Mouse (Mus musculus) liver, adult 2 months (tissue): ENCODE measurements around the gene Tgm2. TPM values are rescaled to one million over a fixed set of nuclear protein-coding genes. Genes with fewer than 3 reads are reported as not detected.

Source experiments
- DNase-seq: peaks from one replicate; pipeline ENCODE4 v3.0.0-alpha.2; 2011; ENCODE audit warnings: low read depth, low spot score; ENCODE audit errors: extremely low read depth
- H3K27ac ChIP-seq: fragments of 200-500 bp; replicated peaks from 2 replicates; pipeline ENCODE4 v1.5.1; 2012; ENCODE audit warnings: low read depth, mild to moderate bottlenecking, control low read depth, inconsistent platforms, low read length; ENCODE audit not compliant: insufficient read depth
- H3K27me3 ChIP-seq: fragments of 200-500 bp; 2 replicates; pipeline ENCODE4 v1.6.1; 2012; ENCODE audit warnings: mild to moderate bottlenecking, moderate library complexity, low read length, inconsistent platforms; ENCODE audit not compliant: control insufficient read depth, insufficient read depth
- H3K36me3 ChIP-seq: fragments of 200-500 bp; 2 replicates; pipeline ENCODE4 v1.6.1; 2012; ENCODE audit warnings: low read length, inconsistent platforms; ENCODE audit not compliant: control insufficient read depth, insufficient read depth
- H3K4me1 ChIP-seq: fragments of 200-500 bp; 2 replicates; pipeline ENCODE4 v1.6.1; 2011; ENCODE audit warnings: low read length; ENCODE audit not compliant: control insufficient read depth, insufficient read depth
- H3K4me3 ChIP-seq: fragments of 200-500 bp; 2 replicates; pipeline ENCODE4 v1.5.1; 2011; ENCODE audit warnings: low read depth, mild to moderate bottlenecking, control low read depth, low read length, moderate library complexity; ENCODE audit not compliant: insufficient read depth
- H3K79me2 ChIP-seq: fragments of 200-500 bp; 2 replicates; pipeline ENCODE4 v1.6.1; 2012; ENCODE audit warnings: inconsistent platforms, mild to moderate bottlenecking, low read length, moderate library complexity; ENCODE audit not compliant: control insufficient read depth, insufficient read depth
- H3K9ac ChIP-seq: fragments of 200-500 bp; 2 replicates; pipeline ENCODE4 v1.6.1; 2012; ENCODE audit warnings: low read depth, mild to moderate bottlenecking, control low read depth, inconsistent platforms, low read length
- CTCF ChIP-seq: fragments of 200-500 bp; IDR thresholded peaks from 2 replicates; pipeline ENCODE4 v1.5.1; 2011; ENCODE audit warnings: low read depth, low read length, control low read depth
- POLR2A ChIP-seq: fragments of 200-500 bp; IDR thresholded peaks from 2 replicates; pipeline ENCODE4 v1.6.1; 2011; ENCODE audit warnings: low read length, control low read depth; ENCODE audit not compliant: insufficient read depth; ENCODE audit errors: extremely low read depth
- WGBS: fragments of 180-500 bp; shearing (Covaris S2); methylation state at CpG from one replicate; pipeline ENCODE4 v1.1.7; 2018; 5-methylcytosine and 5-hydroxymethylcytosine counted together
- polyA plus RNA-seq: library from polyadenylated mRNA; depleted of rRNA; stranded (reverse); fragments of >200 nt; gene quantifications from 2 replicates; pipeline ENCODE4 v1.2.3, GENCODE M21; 2012
- total RNA-seq: library from RNA; depleted of rRNA; stranded (reverse); fragments of >200 nt; gene quantifications from 2 replicates; pipeline ENCODE4 v1.2.3, GENCODE M21; 2014

The Tgm2 gene
- total and polyA plus RNA-seq, 2 experiments, result 68.3 to 91.7 TPM

DNA sequence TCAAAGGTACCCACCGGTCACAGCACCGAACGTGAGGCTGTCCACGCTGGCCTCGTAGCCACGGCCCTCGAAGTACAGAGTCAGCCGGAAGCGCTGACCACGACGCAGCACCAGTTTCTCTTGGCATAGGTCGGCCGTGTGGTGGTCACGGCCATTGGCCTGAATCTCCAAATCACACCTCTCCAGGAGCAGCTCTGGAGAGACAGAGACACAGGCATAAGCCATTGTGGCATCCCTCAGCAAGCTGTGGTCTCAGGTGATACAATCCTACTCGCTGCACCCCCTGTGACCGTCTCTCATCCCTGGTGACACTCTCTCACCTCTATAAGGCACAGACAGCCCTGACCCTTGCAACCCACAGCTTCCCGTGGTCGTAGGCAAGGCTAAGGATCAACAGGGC, 3.3 kb downstream of the Tgm2 start:
- peak overlapping the region; percentile 7; the same call in 1 of the 2 replicates for H3K9ac ChIP-seq
- H3K79me2 ChIP-seq, result peaks cover 12% of the 10 kb centered on the region; the same call in 1 of the 2 replicates
- no peak overlapping the region for H3K4me3 ChIP-seq
- DNase-seq, result no peak
- WGBS, result 88% methylated on average over 18 of the region's 18 CpGs
- no peaks in the 10 kb centered on the region for H3K27me3 ChIP-seq
- TF ChIP-seq CTCF (no peak), POLR2A (no peak)
- H3K4me1 ChIP-seq, result peaks cover 35% of the 10 kb centered on the region
- H3K27ac ChIP-seq, result no peak overlapping the region
- peaks cover 6% of the 10 kb centered on the region; the same call in 1 of the 2 replicates for H3K36me3 ChIP-seq

DNA sequence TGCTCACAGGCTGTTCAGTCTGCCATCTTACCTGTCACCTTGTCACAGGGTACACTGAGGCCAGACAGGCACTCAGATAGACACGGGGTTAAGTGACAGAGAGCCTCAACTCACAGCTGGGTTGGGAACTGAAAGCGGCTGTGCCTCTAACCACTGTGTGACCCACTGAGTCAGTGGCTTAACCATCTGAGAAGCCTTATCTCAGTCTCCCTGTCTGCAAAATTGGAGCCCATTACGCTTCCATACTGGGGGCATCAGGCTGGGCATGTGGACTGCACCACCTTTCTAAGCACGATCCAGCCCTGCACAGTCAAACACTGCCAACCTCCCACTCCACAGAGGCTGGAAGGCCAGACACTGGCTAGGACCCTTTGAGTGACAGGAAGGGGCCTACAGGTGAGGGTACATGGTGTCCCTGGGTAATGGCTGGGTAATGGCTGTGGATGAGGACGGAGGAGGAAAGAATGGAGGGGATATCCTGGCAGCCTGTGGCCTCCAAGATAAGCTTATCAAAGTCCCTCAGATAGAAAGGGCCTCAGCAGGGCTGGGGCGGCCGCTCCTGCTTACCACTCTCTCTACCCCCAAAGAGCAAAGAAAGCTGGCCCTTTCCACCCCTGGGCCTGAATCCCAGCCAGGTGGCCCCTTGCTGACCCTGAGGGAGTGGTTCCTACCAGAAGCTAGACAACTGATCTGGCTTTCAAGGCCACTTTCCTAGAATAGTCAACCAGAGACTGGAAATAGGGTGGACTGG, 4.4 kb downstream of the Tgm2 start:
- H3K4me1 ChIP-seq, result peaks cover 37% of the 10 kb centered on the region
- TF ChIP-seq POLR2A, result no peak
- TF ChIP-seq CTCF, result no peak
- 57% methylated on average over 7 of the region's 7 CpGs for WGBS
- peaks cover 12% of the 10 kb centered on the region; the same call in 1 of the 2 replicates for H3K79me2 ChIP-seq
- H3K4me3 ChIP-seq, result no peak overlapping the region
- peaks cover 7% of the 10 kb centered on the region; the same call in 1 of the 2 replicates for H3K36me3 ChIP-seq
- H3K27me3 ChIP-seq, result no peaks in the 10 kb centered on the region
- H3K27ac ChIP-seq, result peak overlapping the region; percentile 9
- no peak for DNase-seq
- H3K9ac ChIP-seq, result no peak overlapping the region

DNA sequence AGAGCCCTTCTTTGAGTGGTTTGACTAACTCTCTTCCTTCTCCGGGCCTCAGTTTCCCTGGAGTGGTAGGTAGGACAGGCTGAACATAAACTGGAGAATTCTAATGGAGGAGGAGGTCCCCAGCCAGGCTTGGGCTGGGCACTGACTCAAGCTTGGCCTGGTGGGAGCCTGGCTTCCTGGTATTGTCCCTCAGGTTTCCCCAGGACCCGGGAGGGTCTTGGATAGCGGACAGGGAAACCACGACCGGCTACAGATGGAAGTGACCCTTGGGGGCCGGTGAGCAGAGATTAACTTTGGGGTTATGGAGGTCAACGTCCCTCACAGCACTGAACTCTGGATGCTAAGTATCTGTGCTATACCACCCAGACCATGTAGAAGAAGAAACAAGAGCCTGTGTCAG, 5.0 kb downstream of the Tgm2 start:
- Histone ChIP-seq H3K4me1 (peaks cover 39% of the 10 kb centered on the region), H3K27ac (peak overlapping the region; percentile 8; the same call in 1 of the 2 replicates), H3K36me3 (peaks cover 7% of the 10 kb centered on the region; the same call in 1 of the 2 replicates), H3K27me3 (no peaks in the 10 kb centered on the region), H3K9ac (no peak overlapping the region), H3K79me2 (peaks cover 12% of the 10 kb centered on the region; the same call in 1 of the 2 replicates), H3K4me3 (no peak overlapping the region)
- TF ChIP-seq CTCF, result no peak
- no peak for TF ChIP-seq POLR2A
- 63% methylated on average over 7 of the region's 7 CpGs for WGBS
- no peak for DNase-seq

DNA sequence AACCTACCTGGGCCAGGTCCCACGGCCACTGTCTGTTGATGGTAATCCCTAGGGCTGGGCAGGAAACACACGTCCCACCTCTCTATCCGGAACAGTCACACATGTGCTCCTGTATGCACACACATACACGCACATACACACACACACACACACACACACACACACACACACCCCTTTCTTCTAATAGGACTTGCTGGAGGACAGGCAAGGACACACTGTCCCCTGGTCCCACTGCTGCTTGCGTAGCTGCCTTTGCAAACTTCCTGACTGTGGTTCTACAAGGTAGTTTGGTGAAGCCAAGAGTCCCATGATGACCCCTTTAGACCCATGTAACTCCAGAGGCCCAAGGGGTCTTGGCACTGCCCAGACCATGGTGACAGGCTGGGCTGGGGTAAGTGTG, 5.6 kb downstream of the Tgm2 start:
- peaks cover 40% of the 10 kb centered on the region for H3K4me1 ChIP-seq
- H3K9ac ChIP-seq, result no peak overlapping the region
- no peak overlapping the region; the same call in 1 of the 2 replicates for H3K27ac ChIP-seq
- WGBS, result 26% methylated on average over 5 of the region's 5 CpGs
- no peak for DNase-seq
- TF ChIP-seq POLR2A, result no peak
- TF ChIP-seq CTCF, result no peak
- no peaks in the 10 kb centered on the region for H3K27me3 ChIP-seq
- H3K79me2 ChIP-seq, result peaks cover 7% of the 10 kb centered on the region; the same call in 1 of the 2 replicates
- no peak overlapping the region for H3K4me3 ChIP-seq
- H3K36me3 ChIP-seq, result peaks cover 7% of the 10 kb centered on the region; the same call in 1 of the 2 replicates

DNA sequence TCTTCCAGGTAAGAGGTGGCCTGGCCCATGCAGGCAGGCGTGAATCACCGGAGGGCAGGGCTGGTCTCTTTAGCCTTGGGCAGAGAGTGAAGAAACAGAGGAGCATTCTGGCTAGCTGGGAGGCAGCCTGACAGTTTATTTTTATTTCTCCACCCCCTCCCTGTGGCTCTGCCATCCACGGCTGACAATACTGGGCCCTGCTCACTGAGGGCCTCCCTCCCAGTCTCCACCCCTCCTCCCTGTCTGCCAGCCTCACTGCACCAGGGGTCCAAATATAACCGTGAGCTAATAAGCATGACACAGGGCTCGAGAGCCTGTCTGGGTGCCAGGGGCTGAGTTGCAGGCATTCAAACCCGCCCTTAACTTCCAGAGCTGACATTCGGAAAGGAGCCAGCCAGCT, 6.6 kb downstream of the Tgm2 start:
- Histone ChIP-seq H3K27me3 (no peaks in the 10 kb centered on the region), H3K36me3 (peaks cover 7% of the 10 kb centered on the region; the same call in 1 of the 2 replicates), H3K4me1 (peaks cover 40% of the 10 kb centered on the region), H3K9ac (no peak overlapping the region), H3K4me3 (no peak overlapping the region), H3K79me2 (no peaks in the 10 kb centered on the region; the same call in 1 of the 2 replicates), H3K27ac (no peak overlapping the region)
- no peak for DNase-seq
- 55% methylated on average over 7 of the region's 7 CpGs for WGBS
- TF ChIP-seq POLR2A (no peak), CTCF (no peak)

DNA sequence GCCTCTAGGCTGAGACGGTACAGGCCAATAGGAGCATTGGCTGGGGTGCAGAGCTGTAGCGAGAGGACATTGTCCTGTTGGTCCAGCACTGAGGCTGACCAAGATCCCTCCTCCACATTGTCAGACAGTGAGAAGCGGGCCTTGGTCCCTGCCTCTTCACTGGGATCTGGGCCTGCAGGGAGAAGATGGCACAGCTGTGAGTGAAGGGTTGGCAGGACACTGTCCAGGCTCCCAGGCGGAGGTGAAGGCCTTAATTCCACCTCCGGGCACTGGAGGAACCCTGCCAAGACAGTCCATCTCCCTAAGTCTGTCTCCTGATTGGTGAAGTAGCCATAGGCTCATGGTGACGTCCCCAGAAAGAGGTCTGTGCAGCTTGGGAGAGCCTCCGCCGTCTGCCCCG, 7.5 kb downstream of the Tgm2 start:
- no peak for DNase-seq
- H3K36me3 ChIP-seq, result peaks cover 7% of the 10 kb centered on the region; the same call in 1 of the 2 replicates
- H3K4me3 ChIP-seq, result no peak overlapping the region
- 93% methylated on average over 9 of the region's 9 CpGs for WGBS
- TF ChIP-seq POLR2A, result no peak
- TF ChIP-seq CTCF, result no peak
- no peak overlapping the region for H3K27ac ChIP-seq
- no peaks in the 10 kb centered on the region; the same call in 1 of the 2 replicates for H3K79me2 ChIP-seq
- peaks cover 36% of the 10 kb centered on the region for H3K4me1 ChIP-seq
- no peaks in the 10 kb centered on the region for H3K27me3 ChIP-seq
- no peak overlapping the region for H3K9ac ChIP-seq
